Mouse (Mus musculus): ENCODE data around the gene Ehf. TPM values are rescaled to one million over a fixed set of nuclear protein-coding genes. Genes with fewer than 3 reads are reported as not detected.
A peak's percentile ranks its signal among the peaks of the same experiment; 100 is the strongest.

Gene Ehf
- not detected for total RNA-seq (2021)
- 2.0 TPM in 1 of 2 replicates, not detected in the other for polyA plus RNA-seq (2012; rRNA removed)
- long read RNA-seq, result 0 reads

GRCm38 (mm10) chr2:103303132-103303531, at the start of gene Ehf:
TSS of gene Ehf (minus strand) at chr2:103303278.
- Histone ChIP-seq H3K4me3 (no peak within 1 kb of the TSS), H3K36me3 (ENCODE audit: control insufficient read depth, insufficient read depth, low read length) (no peaks in the 10 kb centered on the region), H3K4me1 (ENCODE audit: control insufficient read depth, insufficient read depth, low read length) (no peaks in the 10 kb centered on the region), H3K79me2 (replicated peaks; ENCODE audit: control insufficient read depth, insufficient read depth, low read length) (no peaks in the 10 kb centered on the region), H3K9ac (ENCODE audit: low read depth, low read length) (no peak within 1 kb of the TSS), H3K27ac (no peak within 1 kb of the TSS), H3K27me3 (ENCODE audit: control insufficient read depth, insufficient read depth, low read length) (no peaks in the 10 kb centered on the region)
- DNase-seq, result no peak
- WGBS, result 35% methylated on average over 9 of the region's 9 CpGs
- no peak for TF ChIP-seq POLR2A (IDR thresholded peaks at IDR 0.05; ENCODE audit: insufficient read depth, low read depth, low read length)
- TF ChIP-seq CTCF (IDR thresholded peaks at IDR 0.05), result no peak
- no peak for TF ChIP-seq EP300 (IDR thresholded peaks at IDR 0.05; ENCODE audit: insufficient read depth, low read depth, low read length)
- intact Hi-C loops (cut with DNase I), result no loop called here

DNA sequence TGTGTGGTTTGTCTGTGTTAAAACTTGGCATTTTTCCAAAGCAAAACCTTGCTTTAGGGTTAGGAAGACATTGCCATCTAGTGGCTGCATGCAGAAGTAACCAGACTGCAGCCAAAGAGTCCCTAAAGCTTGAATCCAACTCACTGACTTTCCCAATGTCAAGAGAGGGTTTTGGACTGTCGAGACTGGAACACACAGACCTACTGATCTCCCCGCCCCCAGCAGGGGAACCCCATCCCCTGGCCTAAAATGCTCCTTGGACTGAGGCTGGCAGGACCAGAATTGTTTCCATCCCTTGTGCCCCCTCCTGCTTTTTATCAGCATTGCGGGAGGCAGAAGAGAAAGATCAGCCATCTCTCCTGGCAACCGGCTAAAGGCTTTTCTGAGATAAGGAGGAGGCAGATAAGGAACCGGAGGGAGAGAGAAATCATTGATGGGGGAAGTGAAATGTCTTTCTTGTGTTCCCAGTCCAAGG, 44.4 kb upstream of the Ehf start:
- intact Hi-C loops (cut with DNase I), result loop anchor here (2.0 to 5.0 kb wide), 3 partner anchors 215 to 665 kb away; no protein-coding TSS in a partner anchor
- peak; percentile 23 to 30 for DNase-seq

DNA sequence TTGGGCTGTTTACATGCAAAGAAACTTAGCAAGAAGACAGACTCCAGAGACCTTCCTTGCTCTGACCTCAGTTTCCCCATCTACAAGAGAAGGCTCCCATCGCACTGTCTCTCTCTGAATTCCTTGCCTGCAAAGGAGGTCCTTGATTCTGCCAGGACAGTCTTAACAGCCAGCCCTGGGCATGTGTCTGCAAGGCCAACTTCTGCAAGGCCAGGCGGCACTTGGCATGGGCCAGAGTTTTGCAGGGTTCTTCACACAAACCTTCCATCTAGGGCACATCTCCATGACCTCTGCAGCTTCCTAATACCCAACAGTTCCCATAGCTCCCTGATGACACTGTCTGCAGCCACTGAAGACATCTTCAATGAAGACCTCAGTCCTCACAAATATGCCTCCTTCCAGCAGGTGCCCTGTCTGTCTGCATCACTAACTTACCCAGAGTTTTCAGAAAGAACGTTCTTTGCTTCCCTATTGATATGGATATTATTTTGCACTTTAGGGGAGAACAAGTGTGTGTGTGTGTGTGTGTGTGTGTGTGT, 43.7 kb upstream of the Ehf start:
- Histone ChIP-seq H3K79me2 (replicated peaks; ENCODE audit: control insufficient read depth, insufficient read depth, low read length) (no peaks in the 10 kb centered on the region), H3K9ac (ENCODE audit: low read depth, low read length) (no peak overlapping the region), H3K27me3 (ENCODE audit: control insufficient read depth, insufficient read depth, low read length) (no peaks in the 10 kb centered on the region), H3K27ac (no peak overlapping the region), H3K4me3 (no peak overlapping the region), H3K36me3 (ENCODE audit: control insufficient read depth, insufficient read depth, low read length) (no peaks in the 10 kb centered on the region), H3K4me1 (ENCODE audit: control insufficient read depth, insufficient read depth, low read length) (no peaks in the 10 kb centered on the region)
- intact Hi-C loops (cut with DNase I), result loop anchor here (2.0 to 5.0 kb wide), 3 partner anchors 215 to 665 kb away; no protein-coding TSS in a partner anchor
- WGBS, result 73% methylated on average over 3 of the region's 3 CpGs
- TF ChIP-seq EP300 (IDR thresholded peaks at IDR 0.05; ENCODE audit: insufficient read depth, low read depth, low read length), result no peak
- no peak for TF ChIP-seq CTCF (IDR thresholded peaks at IDR 0.05)
- no peak for TF ChIP-seq POLR2A (IDR thresholded peaks at IDR 0.05; ENCODE audit: insufficient read depth, low read depth, low read length)
- DNase-seq, result no peak

More for the DNA sequence above, 44.4 kb upstream of the Ehf start:
- TF ChIP-seq CTCF (IDR thresholded peaks at IDR 0.05) (peak; percentile 73), POLR2A (IDR thresholded peaks at IDR 0.05; ENCODE audit: insufficient read depth, low read depth, low read length) (no peak)
- no peak overlapping the region for H3K9ac ChIP-seq (ENCODE audit: low read depth, low read length)
- H3K27ac ChIP-seq, result no peak overlapping the region
- H3K79me2 ChIP-seq (replicated peaks; ENCODE audit: control insufficient read depth, insufficient read depth, low read length), result no peaks in the 10 kb centered on the region
- H3K27me3 ChIP-seq (ENCODE audit: control insufficient read depth, insufficient read depth, low read length), result no peaks in the 10 kb centered on the region
- H3K36me3 ChIP-seq (ENCODE audit: control insufficient read depth, insufficient read depth, low read length), result no peaks in the 10 kb centered on the region
- no peak overlapping the region for H3K4me3 ChIP-seq
- no peaks in the 10 kb centered on the region for H3K4me1 ChIP-seq (ENCODE audit: control insufficient read depth, insufficient read depth, low read length)
- WGBS, result 4% methylated on average over 5 of the region's 5 CpGs

GRCm38 (mm10) chr2:103343611-103344010, 40.5 kb upstream of the Ehf start:
- Histone ChIP-seq H3K36me3 (ENCODE audit: control insufficient read depth, insufficient read depth, low read length) (no peaks in the 10 kb centered on the region), H3K9ac (ENCODE audit: low read depth, low read length) (no peak overlapping the region), H3K4me1 (ENCODE audit: control insufficient read depth, insufficient read depth, low read length) (no peaks in the 10 kb centered on the region), H3K4me3 (no peak overlapping the region), H3K27me3 (ENCODE audit: control insufficient read depth, insufficient read depth, low read length) (no peaks in the 10 kb centered on the region), H3K79me2 (replicated peaks; ENCODE audit: control insufficient read depth, insufficient read depth, low read length) (no peaks in the 10 kb centered on the region), H3K27ac (no peak overlapping the region)
- intact Hi-C loops (cut with DNase I), result no loop called here
- no peak for TF ChIP-seq CTCF (IDR thresholded peaks at IDR 0.05)
- TF ChIP-seq EP300 (IDR thresholded peaks at IDR 0.05; ENCODE audit: insufficient read depth, low read depth, low read length), result no peak
- TF ChIP-seq POLR2A (IDR thresholded peaks at IDR 0.05; ENCODE audit: insufficient read depth, low read depth, low read length), result no peak
- 72% methylated on average over 7 of the region's 7 CpGs for WGBS
- peak in 1 of 2 experiments; percentile 12 for DNase-seq

DNA sequence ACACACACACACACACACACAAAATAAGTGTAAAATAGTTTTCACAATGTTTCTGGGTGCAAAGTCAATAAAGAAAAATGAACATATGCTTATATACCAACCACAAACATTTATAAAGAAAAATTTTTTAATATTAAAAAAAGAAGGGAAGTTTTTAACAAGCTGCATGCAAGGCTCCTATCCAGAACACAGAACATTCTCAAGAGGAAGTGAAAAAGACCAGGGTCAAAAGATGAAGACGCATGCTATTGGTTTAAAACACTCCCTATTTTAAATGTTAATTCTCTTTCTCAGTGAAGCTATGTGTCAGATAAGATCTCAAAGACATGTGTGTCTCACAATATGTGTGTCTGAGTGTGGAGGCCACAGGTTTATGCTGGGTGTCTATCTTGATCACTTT, 39.0 kb upstream of the Ehf start:
- TF ChIP-seq EP300 (IDR thresholded peaks at IDR 0.05; ENCODE audit: insufficient read depth, low read depth, low read length) (no peak), POLR2A (IDR thresholded peaks at IDR 0.05; ENCODE audit: insufficient read depth, low read depth, low read length) (no peak), CTCF (IDR thresholded peaks at IDR 0.05) (no peak)
- no peaks in the 10 kb centered on the region for H3K36me3 ChIP-seq (ENCODE audit: control insufficient read depth, insufficient read depth, low read length)
- H3K4me3 ChIP-seq, result no peak overlapping the region
- intact Hi-C loops (cut with DNase I), result no loop called here
- no peak overlapping the region for H3K9ac ChIP-seq (ENCODE audit: low read depth, low read length)
- no peaks in the 10 kb centered on the region for H3K27me3 ChIP-seq (ENCODE audit: control insufficient read depth, insufficient read depth, low read length)
- DNase-seq, result no peak
- no peak overlapping the region for H3K27ac ChIP-seq
- H3K79me2 ChIP-seq (replicated peaks; ENCODE audit: control insufficient read depth, insufficient read depth, low read length), result no peaks in the 10 kb centered on the region
- no peaks in the 10 kb centered on the region for H3K4me1 ChIP-seq (ENCODE audit: control insufficient read depth, insufficient read depth, low read length)
- 71% methylated on average over 1 of the region's 1 CpGs for WGBS

- WGBS, result 89% methylated on average over 1 of the region's 1 CpGs
- no peak for DNase-seq
- TF ChIP-seq CTCF (IDR thresholded peaks at IDR 0.05) (no peak), EP300 (IDR thresholded peaks at IDR 0.05; ENCODE audit: insufficient read depth, low read depth, low read length) (no peak), POLR2A (IDR thresholded peaks at IDR 0.05; ENCODE audit: insufficient read depth, low read depth, low read length) (no peak)
- Histone ChIP-seq H3K4me1 (ENCODE audit: control insufficient read depth, insufficient read depth, low read length) (no peaks in the 10 kb centered on the region), H3K27me3 (ENCODE audit: control insufficient read depth, insufficient read depth, low read length) (no peaks in the 10 kb centered on the region), H3K9ac (ENCODE audit: low read depth, low read length) (no peak overlapping the region), H3K27ac (no peak overlapping the region), H3K4me3 (no peak overlapping the region), H3K36me3 (ENCODE audit: control insufficient read depth, insufficient read depth, low read length) (no peaks in the 10 kb centered on the region), H3K79me2 (replicated peaks; ENCODE audit: control insufficient read depth, insufficient read depth, low read length) (no peaks in the 10 kb centered on the region)
- intact Hi-C loops (cut with DNase I), result no loop called here
Observed at GRCm38 (mm10) chr2:103341375-103341971, 38.4 kb upstream of the Ehf start.
